ENCODE assay signal across 9 mouse cellular contexts in the genomic region with DNA sequence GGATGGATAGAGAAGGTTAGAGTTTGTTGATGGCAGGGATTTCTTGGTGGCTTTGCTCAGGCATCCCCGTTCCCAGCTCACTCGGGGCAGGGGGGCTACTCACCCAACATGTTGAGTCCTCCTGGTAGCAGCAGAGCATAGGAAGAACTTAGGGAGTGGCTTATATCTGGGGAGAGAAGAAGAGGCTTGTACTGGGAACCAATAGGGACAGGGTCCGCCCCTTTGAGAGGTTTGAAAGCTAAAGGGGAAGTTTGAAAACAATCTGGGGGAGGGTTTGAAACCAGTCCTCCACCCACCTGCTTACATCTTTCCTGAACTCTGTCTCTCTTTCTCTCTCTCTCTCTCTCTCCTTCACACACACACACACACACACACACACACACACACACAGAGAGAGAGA. TPM values are rescaled to one million over a fixed set of nuclear protein-coding genes. Genes with fewer than 3 reads are reported as not detected.
DNase-seq lines count a peak whose midpoint lies in the region; ATAC-seq and TF ChIP-seq lines count a peak whose summit lies in the region.
"Had no signal": no experiment of that assay in that cellular context is flagged by ENCODE, and none has a peak within 500 bp of the region (broad histone marks: within the 10 kb centered on the region; RNA-seq: fewer than 3 reads in every experiment).

A gene (minus strand): TSS at position 157 of the 400 bp plus-strand sequence.

- TF ChIP-seq EP300 in lung, postnatal 0 days (IDR thresholded peaks at IDR 0.05), result no peak

- no peaks in the 10 kb centered on the region for H3K9me3 ChIP-seq in lung, postnatal 0 days (ENCODE audit: low read length)
- no peaks in the 10 kb centered on the region for H3K9me3 ChIP-seq in hindbrain, embryonic 11.5 days (ENCODE audit: control insufficient read depth, low read length)
- H3K9me3 ChIP-seq: embryonic facial prominence, embryonic 13.5 days had no signal

- peak within 1 kb of the TSS; percentile 59 for H3K27ac ChIP-seq in gastrocnemius, adult 2 months
- peak within 1 kb of the TSS; percentile 54 for H3K27ac ChIP-seq in brown adipose tissue, adult 24 weeks (replicated peaks; ENCODE audit: low read depth, low read length)
- no peak within 1 kb of the TSS for H3K27ac ChIP-seq in lung, postnatal 0 days (ENCODE audit: low read length)
- no peak within 1 kb of the TSS for H3K27ac ChIP-seq in hindbrain, embryonic 11.5 days (ENCODE audit: low read depth, low read length)
- H3K27ac ChIP-seq: embryonic facial prominence, embryonic 13.5 days had no signal

- DNase-seq in gastrocnemius, adult 2 months, result no peak
- no peak for DNase-seq in gastrocnemius, postnatal 36 days
- DNase-seq in 3T3-L1 (ENCODE audit: low read depth, low spot score), result peak; percentile 22
- peak; percentile 30 for DNase-seq in lung, postnatal 0 days (ENCODE audit: low spot score)
- DNase-seq in hindbrain, embryonic 11.5 days (ENCODE audit: low spot score), result no peak
- no peak for DNase-seq in urinary bladder, adult 18-20 months (ENCODE audit: low spot score in 2 of 2)
- no peak for DNase-seq in MN1 (ENCODE audit: low spot score)

- 0 out of 2 replicates have a peak within 1 kb of the TSS, but pooled peaks have one; percentile 6 for H3K4me2 ChIP-seq in lung, postnatal 0 days (replicated peaks; ENCODE audit: low read depth, low read length)
- no peak within 1 kb of the TSS for H3K4me2 ChIP-seq in hindbrain, embryonic 11.5 days (replicated peaks; ENCODE audit: low read depth, low read length)
- H3K4me2 ChIP-seq: embryonic facial prominence, embryonic 13.5 days had no signal

- no peaks in the 10 kb centered on the region for H3K36me3 ChIP-seq in lung, postnatal 0 days (ENCODE audit: insufficient read depth, low read length)
- H3K36me3 ChIP-seq in hindbrain, embryonic 11.5 days (ENCODE audit: control insufficient read depth, insufficient read depth, low read length), result no peaks in the 10 kb centered on the region
- H3K36me3 ChIP-seq: embryonic facial prominence, embryonic 13.5 days had no signal

- no peak within 1 kb of the TSS for H3K9ac ChIP-seq in lung, postnatal 0 days (replicated peaks; ENCODE audit: low read depth)
- no peak within 1 kb of the TSS for H3K9ac ChIP-seq in hindbrain, embryonic 11.5 days (ENCODE audit: low read depth, low read length)
- H3K9ac ChIP-seq: embryonic facial prominence, embryonic 13.5 days had no signal

- peak within 1 kb of the TSS; percentile 53 for H3K4me3 ChIP-seq in gastrocnemius, adult 2 months
- H3K4me3 ChIP-seq in brown adipose tissue, adult 24 weeks (ENCODE audit: insufficient read depth, low read depth, low read length), result peak within 1 kb of the TSS; percentile 49
- no peak within 1 kb of the TSS for H3K4me3 ChIP-seq in lung, postnatal 0 days (ENCODE audit: low read depth, low read length)
- H3K4me3 ChIP-seq in hindbrain, embryonic 11.5 days (ENCODE audit: low read depth, low read length), result no peak within 1 kb of the TSS
- H3K4me3 ChIP-seq: embryonic facial prominence, embryonic 13.5 days had no signal

- no peak for TF ChIP-seq CTCF in gastrocnemius, adult 2 months (IDR thresholded peaks at IDR 0.05)
- TF ChIP-seq CTCF in lung, postnatal 0 days (IDR thresholded peaks at IDR 0.05), result no peak

- intact Hi-C loops in gastrocnemius, adult 2 months (cut with DNase I), result no loop called here
- intact Hi-C loops in gastrocnemius, postnatal 36 days (cut with DNase I), result no loop called here

- no peak; the same call in 1 of the 2 replicates for ATAC-seq in lung, postnatal 0 days
- ATAC-seq in hindbrain, embryonic 11.5 days (ENCODE audit: low FRiP score), result no peak

- WGBS in lung, postnatal 0 days, result 54% methylated on average over 3 of the region's 3 CpGs
- 52% methylated on average over 3 of the region's 3 CpGs for WGBS in hindbrain, embryonic 11.5 days

- H3K27me3 ChIP-seq in lung, postnatal 0 days (replicated peaks; ENCODE audit: insufficient read depth, low read length), result no peaks in the 10 kb centered on the region
- H3K27me3 ChIP-seq in hindbrain, embryonic 11.5 days (ENCODE audit: control insufficient read depth, insufficient read depth, low read length), result no peaks in the 10 kb centered on the region
- H3K27me3 ChIP-seq: embryonic facial prominence, embryonic 13.5 days had no signal

- H3K4me1 ChIP-seq in brown adipose tissue, adult 24 weeks (ENCODE audit: control insufficient read depth, insufficient read depth, insufficient read length, low read length), result peaks cover 6% of the 10 kb centered on the region; the same call in 1 of the 2 replicates
- no peaks in the 10 kb centered on the region for H3K4me1 ChIP-seq in lung, postnatal 0 days (ENCODE audit: insufficient read depth, low read depth, low read length)
- H3K4me1 ChIP-seq in hindbrain, embryonic 11.5 days (replicated peaks; ENCODE audit: control insufficient read depth, insufficient read depth, low read length), result no peaks in the 10 kb centered on the region
- H3K4me1 ChIP-seq: embryonic facial prominence, embryonic 13.5 days had no signal

RNA-seq across cellular contexts. Expression of the gene that starts here (rescaled TPM):
- total RNA-seq in gastrocnemius, adult 2 months (2021), result 10 to 100 TPM in 1 of 2 experiments, 1 to 10 TPM in 1; 5.9 to 11.1 TPM
- 10 to 100 TPM in 1 of 2 experiments, 1 to 10 TPM in 1; 7.6 to 33.2 TPM for total RNA-seq in gastrocnemius, postnatal 36 days (2021)
- 1,113 and 2,189 TPM in 2 replicates for polyA plus RNA-seq in brown adipose tissue, adult 24 weeks (2012; ENCODE audit: insufficient read depth, insufficient read length, missing spikeins)
- 23.1 and 47.7 TPM in 2 replicates for polyA plus RNA-seq in lung, postnatal 0 days (2015; fragmentation: Nextera tagmentation; extraction: Ambion mirVana)
- polyA plus RNA-seq in hindbrain, embryonic 11.5 days (2014; fragmentation: Nextera tagmentation; extraction: Ambion mirVana), result 0.99 and 1.7 TPM in 2 replicates

Comparison
In these comparisons a context has a peak if more than half of its experiments do, and no peak if none do; other contexts are left out.
1. RNA of the gene that starts here (polyA plus RNA-seq): 1,113 to 2,189 TPM in brown adipose tissue, adult 24 weeks; 23.1 to 47.7 TPM in lung, postnatal 0 days and 0.99 to 1.7 TPM in hindbrain, embryonic 11.5 days; every median in the first group is over 10 times any median in the second.
2. DNase-seq: peak in 3T3-L1 (single experiment) and lung, postnatal 0 days (single experiment); none in gastrocnemius, adult 2 months (single experiment), gastrocnemius, postnatal 36 days (0 of 2), hindbrain, embryonic 11.5 days (single experiment), urinary bladder, adult 18-20 months (0 of 2) and MN1 (single experiment).
3. H3K27ac ChIP-seq: peak in gastrocnemius, adult 2 months (single experiment) and brown adipose tissue, adult 24 weeks (single experiment); none in lung, postnatal 0 days (single experiment) and hindbrain, embryonic 11.5 days (single experiment).
4. H3K4me3 ChIP-seq: peak in gastrocnemius, adult 2 months (single experiment) and brown adipose tissue, adult 24 weeks (single experiment); none in lung, postnatal 0 days (single experiment) and hindbrain, embryonic 11.5 days (single experiment).